Mouse (Mus musculus) erythroblast, adult 5-6 weeks (primary cell): ENCODE data around the gene Ifna11. TPM values are rescaled to one million over a fixed set of nuclear protein-coding genes. Genes with fewer than 3 reads are reported as not detected.
A peak's percentile ranks its signal among the peaks of the same experiment; 100 is the strongest.
"Not testable (repeated sequence)": the region's sequence is repeated elsewhere in the genome, so short reads cannot be mapped to it uniquely, and the experiment has no call there.

Experiments
- ATAC-seq: replicated peaks from 2 replicates; pipeline ENCODE4 v1.8.0; 2016; ENCODE audit warnings: moderate number of reproducible peaks, mild to moderate bottlenecking, moderate TSS enrichment, inconsistent platforms; ENCODE audit not compliant: poor library complexity, low FRiP score, severe bottlenecking
- total RNA-seq, 2 experiments: library from RNA; stranded (forward) in 1 of 2; stranded (reverse) in 1 of 2; fragments of 150-400 nt in 1 of 2; fragments of 200-764, 138-1000 nt in 1 of 2; gene quantifications; 2 replicates each; pipeline versions ENCODE4 v1.2.3 to v1.2.4; 2015 to 2017; ENCODE audit warnings: low replicate concordance in 2 of 2

Ifna11 gene
- total RNA-seq, 2 experiments from 2014 or later, result not detected

GRCm38 (mm10) chr4:88835225-88835624 lies 15.5 kb downstream of the Ifna11 start, which contains the start of gene Ifna5:
TSS of gene Ifna5 (plus strand) at chr4:88835525.
- ATAC-seq, result not testable (repeated sequence)

- ATAC-seq, result no peak
These were observed 19.1 kb downstream of the Ifna11 start for GRCm38 (mm10) chr4:88838828-88839227.

GRCm38 (mm10) chr4:88840058-88840457 lies 20.3 kb downstream of the Ifna11 start:
- no peak for ATAC-seq

- no peak for ATAC-seq
These were observed 21.7 kb downstream of the Ifna11 start, which contains the start of gene Ifna4 for GRCm38 (mm10) chr4:88841438-88841911. TSS of gene Ifna4 (plus strand) at chr4:88841861.

- no peak for ATAC-seq
These were observed 25.6 kb downstream of the Ifna11 start for GRCm38 (mm10) chr4:88845334-88845733.

- ATAC-seq, result no peak
These were observed 29.9 kb downstream of the Ifna11 start, which contains the start of gene Ifna1 for GRCm38 (mm10) chr4:88849698-88850097. TSS of gene Ifna1 (plus strand) at chr4:88850087.

- ATAC-seq, result no peak
These were observed 31.4 kb downstream of the Ifna11 start for GRCm38 (mm10) chr4:88851026-88851763.

- ATAC-seq, result no peak
These were observed 39.5 kb downstream of the Ifna11 start for GRCm38 (mm10) chr4:88859214-88859613.

GRCm38 (mm10) chr4:88863309-88863708 lies 43.5 kb downstream of the Ifna11 start:
- ATAC-seq, result no peak

GRCm38 (mm10) chr4:88864599-88864998 lies 44.8 kb downstream of the Ifna11 start:
- no peak for ATAC-seq

- no peak for ATAC-seq
These were observed 45.3 kb downstream of the Ifna11 start for GRCm38 (mm10) chr4:88865011-88865569.

- peak; percentile 95 for ATAC-seq
These were observed 47.7 kb downstream of the Ifna11 start for GRCm38 (mm10) chr4:88867366-88867925.

GRCm38 (mm10) chr4:88867926-88868911 lies 48.5 kb downstream of the Ifna11 start:
- ATAC-seq, result peak; percentile 75

Other genes starting within 250 kb of the Ifna11 start
- gene Ifna14, start 248.2 kb upstream of the Ifna11 start, total RNA-seq (2015; ENCODE audit: low replicate concordance), result not detected in 2 replicates
- gene Ifna14, start 248.2 kb upstream of the Ifna11 start, total RNA-seq (2017; ENCODE audit: low replicate concordance), result not detected in 2 replicates
- not detected in 2 replicates for gene Ifna9, start 227.6 kb upstream of the Ifna11 start, total RNA-seq (2015; ENCODE audit: low replicate concordance)
- not detected in 2 replicates for gene Ifna9, start 227.6 kb upstream of the Ifna11 start, total RNA-seq (2017; ENCODE audit: low replicate concordance)
- not detected in 2 replicates for gene Ifna12, start 216.6 kb upstream of the Ifna11 start, total RNA-seq (2015; ENCODE audit: low replicate concordance)
- not detected in 2 replicates for gene Ifna12, start 216.6 kb upstream of the Ifna11 start, total RNA-seq (2017; ENCODE audit: low replicate concordance)
- not detected in 2 replicates for gene C87499, start 185.5 kb upstream of the Ifna11 start, total RNA-seq (2015; ENCODE audit: low replicate concordance)
- not detected in 2 replicates for gene C87499, start 185.5 kb upstream of the Ifna11 start, total RNA-seq (2017; ENCODE audit: low replicate concordance)
- gene Ifna13, start 175.5 kb upstream of the Ifna11 start, total RNA-seq (2015; ENCODE audit: low replicate concordance), result not detected in 2 replicates
- not detected in 2 replicates for gene Ifna13, start 175.5 kb upstream of the Ifna11 start, total RNA-seq (2017; ENCODE audit: low replicate concordance)
- not detected in 2 replicates for gene Ifna16, start 143.0 kb upstream of the Ifna11 start, total RNA-seq (2015; ENCODE audit: low replicate concordance)
- not detected in 2 replicates for gene Ifna16, start 143.0 kb upstream of the Ifna11 start, total RNA-seq (2017; ENCODE audit: low replicate concordance)
- gene Ifna2, start 136.0 kb upstream of the Ifna11 start, total RNA-seq (2015; ENCODE audit: low replicate concordance), result not detected in 2 replicates
- not detected in 2 replicates for gene Ifna2, start 136.0 kb upstream of the Ifna11 start, total RNA-seq (2017; ENCODE audit: low replicate concordance)
- not detected in 2 replicates for gene Ifnab, start 128.6 kb upstream of the Ifna11 start, total RNA-seq (2015; ENCODE audit: low replicate concordance)
- gene Ifnab, start 128.6 kb upstream of the Ifna11 start, total RNA-seq (2017; ENCODE audit: low replicate concordance), result not detected in 2 replicates
- gene Gm26566, start 98.2 kb upstream of the Ifna11 start, total RNA-seq (2015; ENCODE audit: low replicate concordance), result not detected in 2 replicates
- gene Gm26566, start 98.2 kb upstream of the Ifna11 start, total RNA-seq (2017; ENCODE audit: low replicate concordance), result not detected in 2 replicates
- gene Klhl9, start 97.5 kb upstream of the Ifna11 start, total RNA-seq (2015; ENCODE audit: low replicate concordance), result 18.6 and 26.3 TPM in 2 replicates
- gene Klhl9, start 97.5 kb upstream of the Ifna11 start, total RNA-seq (2017; ENCODE audit: low replicate concordance), result 24.0 and 29.5 TPM in 2 replicates
- not detected in 2 replicates for gene Gm13271, start 65.1 kb upstream of the Ifna11 start, total RNA-seq (2015; ENCODE audit: low replicate concordance)
- not detected in 2 replicates for gene Gm13271, start 65.1 kb upstream of the Ifna11 start, total RNA-seq (2017; ENCODE audit: low replicate concordance)
- not detected in 2 replicates for gene Gm13283, start 59.8 kb upstream of the Ifna11 start, total RNA-seq (2015; ENCODE audit: low replicate concordance)
- not detected in 2 replicates for gene Gm13283, start 59.8 kb upstream of the Ifna11 start, total RNA-seq (2017; ENCODE audit: low replicate concordance)
- not detected in 2 replicates for gene Gm13290, start 46.1 kb upstream of the Ifna11 start, total RNA-seq (2015; ENCODE audit: low replicate concordance)
- gene Gm13290, start 46.1 kb upstream of the Ifna11 start, total RNA-seq (2017; ENCODE audit: low replicate concordance), result not detected in 2 replicates
- gene Gm13289, start 43.0 kb upstream of the Ifna11 start, total RNA-seq (2015; ENCODE audit: low replicate concordance), result not detected in 2 replicates
- gene Gm13289, start 43.0 kb upstream of the Ifna11 start, total RNA-seq (2017; ENCODE audit: low replicate concordance), result not detected in 2 replicates
- gene Gm13272, start 40.1 kb upstream of the Ifna11 start, total RNA-seq (2015; ENCODE audit: low replicate concordance), result not detected in 2 replicates
- gene Gm13272, start 40.1 kb upstream of the Ifna11 start, total RNA-seq (2017; ENCODE audit: low replicate concordance), result not detected in 2 replicates
- not detected in 2 replicates for gene Ifnz, start 37.8 kb upstream of the Ifna11 start, total RNA-seq (2015; ENCODE audit: low replicate concordance)
- not detected in 2 replicates for gene Ifnz, start 37.8 kb upstream of the Ifna11 start, total RNA-seq (2017; ENCODE audit: low replicate concordance)
- not detected in 2 replicates for gene Gm13276, start 34.2 kb upstream of the Ifna11 start, total RNA-seq (2015; ENCODE audit: low replicate concordance)
- gene Gm13276, start 34.2 kb upstream of the Ifna11 start, total RNA-seq (2017; ENCODE audit: low replicate concordance), result not detected in 2 replicates
- not detected in 2 replicates for gene Gm13277, start 31.3 kb upstream of the Ifna11 start, total RNA-seq (2015; ENCODE audit: low replicate concordance)
- not detected in 2 replicates for gene Gm13277, start 31.3 kb upstream of the Ifna11 start, total RNA-seq (2017; ENCODE audit: low replicate concordance)
- not detected in 2 replicates for gene Gm13278, start 28.4 kb upstream of the Ifna11 start, total RNA-seq (2015; ENCODE audit: low replicate concordance)
- not detected in 2 replicates for gene Gm13278, start 28.4 kb upstream of the Ifna11 start, total RNA-seq (2017; ENCODE audit: low replicate concordance)
- not detected in 2 replicates for gene Gm13275, start 25.5 kb upstream of the Ifna11 start, total RNA-seq (2015; ENCODE audit: low replicate concordance)
- not detected in 2 replicates for gene Gm13275, start 25.5 kb upstream of the Ifna11 start, total RNA-seq (2017; ENCODE audit: low replicate concordance)
- not detected in 2 replicates for gene Gm13279, start 22.6 kb upstream of the Ifna11 start, total RNA-seq (2015; ENCODE audit: low replicate concordance)
- not detected in 2 replicates for gene Gm13279, start 22.6 kb upstream of the Ifna11 start, total RNA-seq (2017; ENCODE audit: low replicate concordance)
- gene Gm13285, start 20.3 kb upstream of the Ifna11 start, total RNA-seq (2015; ENCODE audit: low replicate concordance), result not detected in 2 replicates
- gene Gm13285, start 20.3 kb upstream of the Ifna11 start, total RNA-seq (2017; ENCODE audit: low replicate concordance), result not detected in 2 replicates
- not detected in 2 replicates for gene Gm13287, start 16.7 kb upstream of the Ifna11 start, total RNA-seq (2015; ENCODE audit: low replicate concordance)
- not detected in 2 replicates for gene Gm13287, start 16.7 kb upstream of the Ifna11 start, total RNA-seq (2017; ENCODE audit: low replicate concordance)
- gene Gm13288, start 14.4 kb upstream of the Ifna11 start, total RNA-seq (2015; ENCODE audit: low replicate concordance), result not detected in 2 replicates
- gene Gm13288, start 14.4 kb upstream of the Ifna11 start, total RNA-seq (2017; ENCODE audit: low replicate concordance), result not detected in 2 replicates
- not detected in 2 replicates for gene Ifna7, start 3.7 kb upstream of the Ifna11 start, total RNA-seq (2015; ENCODE audit: low replicate concordance)
- gene Ifna7, start 3.7 kb upstream of the Ifna11 start, total RNA-seq (2017; ENCODE audit: low replicate concordance), result not detected in 2 replicates
- not detected in 2 replicates for gene Ifna6, start 7.5 kb downstream of the Ifna11 start, total RNA-seq (2015; ENCODE audit: low replicate concordance)
- gene Ifna6, start 7.5 kb downstream of the Ifna11 start, total RNA-seq (2017; ENCODE audit: low replicate concordance), result not detected in 2 replicates
- not detected in 2 replicates for gene Ifna5, start 15.6 kb downstream of the Ifna11 start, total RNA-seq (2015; ENCODE audit: low replicate concordance)
- not detected in 2 replicates for gene Ifna5, start 15.6 kb downstream of the Ifna11 start, total RNA-seq (2017; ENCODE audit: low replicate concordance)
- gene Ifna4, start 21.9 kb downstream of the Ifna11 start, total RNA-seq (2015; ENCODE audit: low replicate concordance), result not detected in 2 replicates
- not detected in 2 replicates for gene Ifna4, start 21.9 kb downstream of the Ifna11 start, total RNA-seq (2017; ENCODE audit: low replicate concordance)
- gene Ifna1, start 30.1 kb downstream of the Ifna11 start, total RNA-seq (2015; ENCODE audit: low replicate concordance), result not detected in 2 replicates
- not detected in 2 replicates for gene Ifna1, start 30.1 kb downstream of the Ifna11 start, total RNA-seq (2017; ENCODE audit: low replicate concordance)
- gene Ifne, start 60.2 kb downstream of the Ifna11 start, total RNA-seq (2015; ENCODE audit: low replicate concordance), result not detected in 2 replicates
- not detected in 2 replicates for gene Ifne, start 60.2 kb downstream of the Ifna11 start, total RNA-seq (2017; ENCODE audit: low replicate concordance)